ENCODE assay signal across 9 mouse cellular contexts in the genomic region with DNA sequence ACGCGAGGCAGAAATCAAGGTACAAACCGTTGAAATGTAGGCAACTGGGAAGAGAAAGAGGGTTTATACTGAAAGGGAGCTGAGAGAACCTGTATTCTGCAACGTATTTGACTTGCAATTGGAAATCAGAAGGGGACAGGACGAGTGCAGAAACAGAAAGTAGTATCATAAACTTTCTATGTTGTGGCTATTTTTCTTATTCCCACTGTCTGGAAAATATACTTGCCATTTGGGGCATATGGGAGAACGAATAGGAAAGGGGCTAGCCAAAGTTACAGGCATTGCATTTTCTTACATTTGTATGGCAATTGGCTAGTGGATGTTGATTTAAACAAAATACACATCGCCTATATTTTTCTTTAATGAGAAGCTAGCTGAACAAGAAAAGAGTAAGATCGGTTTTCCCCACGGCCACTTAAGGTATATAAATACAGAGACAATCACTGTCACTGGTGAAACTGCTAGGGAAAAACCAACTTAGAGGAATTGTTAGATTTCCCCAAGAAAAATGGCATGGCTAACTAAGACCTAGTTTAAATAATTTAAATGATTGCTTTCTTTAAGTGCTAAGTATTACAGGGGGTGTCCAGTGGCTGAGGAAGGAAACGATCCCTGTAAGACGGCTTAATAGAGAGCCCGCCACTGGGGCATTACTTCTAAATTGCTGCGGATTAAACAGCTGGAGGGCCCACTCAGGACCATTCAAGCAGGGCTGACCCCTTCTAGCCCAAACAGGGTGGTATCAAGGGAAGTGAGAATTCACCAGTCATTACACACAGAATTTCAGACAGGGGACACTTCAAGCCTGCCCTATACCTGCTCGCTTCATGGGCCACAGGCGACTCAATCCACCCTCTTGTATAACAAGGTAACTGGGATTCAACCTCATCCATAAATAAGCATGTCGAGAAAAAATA. TPM values are rescaled to one million over a fixed set of nuclear protein-coding genes. Genes with fewer than 3 reads are reported as not detected.
DNase-seq lines count a peak whose midpoint lies in the region; ATAC-seq and TF ChIP-seq lines count a peak whose summit lies in the region.
"Had no signal": no experiment of that assay in that cellular context is flagged by ENCODE, and none has a peak within 500 bp of the region (broad histone marks: within the 10 kb centered on the region; RNA-seq: fewer than 3 reads in every experiment).

No protein-coding gene starts in this region.

- H3K4me2 ChIP-seq in lung, embryonic 14.5 days = peak overlapping the region; percentile 43
- H3K4me2 ChIP-seq in hindbrain, postnatal 0 days (ENCODE audit: low read depth, low read length) = peak overlapping the region; percentile 68
- H3K4me2 ChIP-seq in neural tube, embryonic 13.5 days = peak overlapping the region; percentile 89

- ATAC-seq in lung, embryonic 14.5 days (ENCODE audit: insufficient read depth) = no peak
- no peak for ATAC-seq in hindbrain, postnatal 0 days
- 0 out of 2 replicates have a peak, but pooled peaks have one; percentile 4 for ATAC-seq in neural tube, embryonic 13.5 days (ENCODE audit: low read depth)

- 7% methylated on average over 16 of the region's 16 CpGs for WGBS in lung, embryonic 14.5 days
- 5% methylated on average over 16 of the region's 16 CpGs for WGBS in hindbrain, postnatal 0 days
- WGBS in neural tube, embryonic 13.5 days = 2% methylated on average over 16 of the region's 16 CpGs

- no peaks in the 10 kb centered on the region for H3K36me3 ChIP-seq in lung, embryonic 14.5 days (ENCODE audit: insufficient read depth)
- H3K36me3 ChIP-seq in hindbrain, postnatal 0 days (ENCODE audit: insufficient read depth, low read length) = no peaks in the 10 kb centered on the region
- H3K36me3 ChIP-seq in neural tube, embryonic 13.5 days = no peaks in the 10 kb centered on the region

- peaks cover 97% of the 10 kb centered on the region for H3K27me3 ChIP-seq in lung, embryonic 14.5 days (ENCODE audit: insufficient read depth, low read length)
- H3K27me3 ChIP-seq in hindbrain, postnatal 0 days (ENCODE audit: insufficient read depth, low read length) = peaks cover 9% of the 10 kb centered on the region; the same call in 1 of the 2 replicates
- H3K27me3 ChIP-seq in neural tube, embryonic 13.5 days = peaks cover 74% of the 10 kb centered on the region

- H3K9me3 ChIP-seq in lung, embryonic 14.5 days (ENCODE audit: low read depth, low read length) = no peaks in the 10 kb centered on the region
- H3K9me3 ChIP-seq in hindbrain, postnatal 0 days (ENCODE audit: low read length) = no peaks in the 10 kb centered on the region
- H3K9me3 ChIP-seq in neural tube, embryonic 13.5 days = no peaks in the 10 kb centered on the region

- H3K27ac ChIP-seq in lung, embryonic 14.5 days (ENCODE audit: low read depth) = no peak overlapping the region
- peak overlapping the region; percentile 80 for H3K27ac ChIP-seq in hindbrain, postnatal 0 days
- peak overlapping the region; percentile 89 for H3K27ac ChIP-seq in neural tube, embryonic 13.5 days (replicated peaks)

- no peak for TF ChIP-seq CTCF in lung, embryonic 14.5 days (IDR thresholded peaks at IDR 0.05; ENCODE audit: low read depth)
- no peak for TF ChIP-seq CTCF in hindbrain, postnatal 0 days (IDR thresholded peaks at IDR 0.05; ENCODE audit: low read depth)

- peak overlapping the region; percentile 8 for H3K4me3 ChIP-seq in lung, embryonic 14.5 days (ENCODE audit: low read depth, low read length)
- peak overlapping the region; percentile 52 for H3K4me3 ChIP-seq in hindbrain, postnatal 0 days (ENCODE audit: low read length)
- peak overlapping the region; percentile 56 for H3K4me3 ChIP-seq in neural tube, embryonic 13.5 days
- H3K4me3 ChIP-seq: erythroblast, embryonic 14.5 days had no signal

- peak; percentile 21 for DNase-seq in cerebellum, adult 11-12 months
- no peak for DNase-seq in cerebellum, adult 11 months
- DNase-seq in lung, embryonic 14.5 days = no peak
- DNase-seq in lung, postnatal 36 days = no peak
- DNase-seq in hindbrain, postnatal 0 days (ENCODE audit: low spot score) = no peak
- DNase-seq in layer of hippocampus, adult 8-10 months (ENCODE audit: low spot score in 2 of 2) = no peak
- DNase-seq in left cerebral cortex, adult 11 months (ENCODE audit: low spot score) = no peak

- no peak overlapping the region for H3K9ac ChIP-seq in lung, embryonic 14.5 days
- peak overlapping the region; percentile 46 for H3K9ac ChIP-seq in hindbrain, postnatal 0 days (replicated peaks; ENCODE audit: low read length)
- peak overlapping the region; percentile 81 for H3K9ac ChIP-seq in neural tube, embryonic 13.5 days

- H3K4me1 ChIP-seq in lung, embryonic 14.5 days (ENCODE audit: insufficient read depth) = no peaks in the 10 kb centered on the region
- no peaks in the 10 kb centered on the region for H3K4me1 ChIP-seq in hindbrain, postnatal 0 days (ENCODE audit: insufficient read depth, low read length)
- H3K4me1 ChIP-seq in neural tube, embryonic 13.5 days (replicated peaks) = peaks cover 75% of the 10 kb centered on the region

RNA-seq across cellular contexts. Expression of gene Prdm8, which starts 14.9 kb away (rescaled TPM):
- 1.1 and 1.7 TPM in 2 replicates for polyA plus RNA-seq in lung, embryonic 14.5 days (2014; fragmentation: Nextera tagmentation; extraction: Ambion mirVana)
- 38.0 and 38.6 TPM in 2 replicates for total RNA-seq in hindbrain, postnatal 0 days (2014; rRNA removed)
- polyA plus RNA-seq in hindbrain, postnatal 0 days (2015; fragmentation: Nextera tagmentation; extraction: Ambion mirVana) = 2.7 and 3.1 TPM in 2 replicates
- 3.5 and 3.8 TPM in 2 replicates for polyA plus RNA-seq in neural tube, embryonic 13.5 days (2015; fragmentation: Nextera tagmentation; extraction: Ambion mirVana)
- 10 to 100 TPM; 67.7 to 76.1 (median 71.5) TPM for total RNA-seq in layer of hippocampus, adult 8-10 months (2022)
